Mouse (Mus musculus) cerebellum, postnatal 25 days (tissue): ENCODE results near the gene Hsd17b11.
"Not testable (repeated sequence)": the region's sequence is repeated elsewhere in the genome, so short reads cannot be mapped to it uniquely, and the experiment has no call there.

Experiments
- DNase-seq, 2 experiments: peaks; one replicate each; pipeline ENCODE4 v3.0.0; 2021; ENCODE audit warnings: mixed read lengths in 2 of 2

Gene Hsd17b11

DNA sequence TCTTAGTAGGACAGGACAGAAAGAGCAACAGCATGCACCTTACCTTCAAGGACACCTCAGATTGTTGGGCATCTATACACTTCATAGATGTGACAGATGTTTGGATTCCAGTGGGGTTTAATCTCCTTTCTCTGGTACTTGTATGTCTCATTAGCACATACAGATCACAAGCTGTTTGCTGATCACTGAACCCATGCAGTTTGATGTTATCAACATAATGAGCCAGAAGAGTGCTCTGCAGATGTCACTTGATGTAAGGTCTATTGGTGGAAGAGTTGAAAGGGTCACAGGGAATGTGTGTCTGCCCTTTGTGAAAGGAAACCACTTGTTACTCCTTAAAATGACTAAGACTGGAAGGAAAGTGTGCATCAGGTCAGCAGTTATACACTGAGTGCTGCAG is 13.3 kb upstream of the Hsd17b11 start:
- DNase-seq, result no peak

DNA sequence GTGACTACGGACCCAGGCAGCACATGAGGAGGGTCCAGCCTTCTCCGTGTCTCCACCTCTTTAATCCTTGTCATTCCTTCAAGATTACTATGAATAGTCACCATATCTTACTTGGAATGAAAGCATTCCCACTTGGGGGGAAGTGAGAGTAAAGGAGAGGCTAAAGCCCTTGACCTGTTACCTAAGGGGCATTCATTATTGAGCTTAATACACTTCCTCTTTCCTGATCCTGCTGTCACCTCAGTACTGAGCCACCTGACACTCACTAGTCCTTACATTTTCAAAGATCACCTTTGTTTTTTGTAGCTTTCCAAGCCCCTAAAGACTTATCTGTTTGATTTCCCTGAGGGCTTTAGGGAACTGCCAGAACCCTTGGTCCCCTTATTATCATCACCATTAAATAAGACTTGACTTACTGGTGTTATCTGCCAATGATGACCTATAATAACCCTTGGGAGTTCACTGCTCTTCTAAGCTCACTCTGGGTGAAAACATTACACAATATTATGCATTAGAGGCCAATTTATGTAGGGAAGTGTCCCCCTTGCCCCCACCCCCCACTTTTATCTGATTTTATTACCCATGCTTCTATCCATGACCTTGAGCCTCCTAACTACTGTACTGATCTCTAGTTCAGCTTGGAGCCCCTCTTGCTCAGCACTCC is 10.8 kb upstream of the Hsd17b11 start:
- no peak for DNase-seq

DNA sequence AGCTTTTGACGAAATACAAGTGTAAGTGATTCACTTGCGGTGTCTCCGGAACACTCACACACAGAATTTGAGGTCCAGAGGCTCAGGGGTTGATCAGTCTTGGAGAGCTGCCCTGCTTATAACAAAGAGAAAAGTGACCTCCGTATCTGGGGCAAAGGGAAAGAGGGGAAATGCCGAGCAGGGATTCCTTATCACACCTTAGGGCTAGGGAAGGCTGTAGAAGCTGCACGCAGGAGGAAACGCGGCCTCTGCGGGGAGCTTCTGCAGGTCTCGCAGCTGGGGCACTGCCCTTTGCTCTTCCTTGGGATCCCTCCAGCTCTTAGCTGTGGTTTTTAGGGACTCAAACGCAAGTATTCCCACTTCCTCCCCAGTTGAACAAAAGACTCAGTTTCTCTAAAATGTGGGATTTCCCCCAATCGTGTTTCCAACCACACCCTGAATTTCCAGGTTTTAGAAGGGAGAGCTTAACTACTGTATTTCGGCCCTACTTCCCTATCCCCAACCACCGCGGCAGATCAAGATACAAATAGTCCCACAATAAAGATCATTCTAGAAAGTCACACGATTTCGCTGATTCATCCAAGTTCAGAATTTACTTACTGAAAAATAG is 3.6 kb upstream of the Hsd17b11 start:
- no peak for DNase-seq

DNA sequence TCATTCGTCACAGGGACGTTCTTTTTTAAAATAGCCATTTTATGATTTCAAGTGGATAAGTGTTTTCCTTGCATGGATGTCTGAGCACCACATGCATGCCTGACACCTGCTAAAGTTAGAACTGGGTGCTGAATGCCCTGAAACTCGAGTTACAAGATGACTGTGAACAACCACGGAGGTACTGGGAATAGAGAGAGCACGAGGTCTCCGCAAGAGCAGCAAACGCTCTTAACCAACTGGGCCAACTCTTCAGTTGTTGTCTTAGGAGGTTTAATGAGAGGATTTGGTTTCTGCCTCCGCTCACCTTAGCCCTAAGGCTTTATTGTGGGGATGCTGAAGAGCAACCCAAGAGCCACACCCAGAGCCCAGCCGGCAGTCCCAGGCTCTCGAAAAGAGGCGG is 3.0 kb upstream of the Hsd17b11 start:
- DNase-seq, result no peak

GRCm38 (mm10) chr5:104024193-104024592 is 2.5 kb upstream of the Hsd17b11 start:
- not testable (repeated sequence) for DNase-seq

GRCm38 (mm10) chr5:104023289-104024020 is 1.7 kb upstream of the Hsd17b11 start:
- no peak for DNase-seq

DNA sequence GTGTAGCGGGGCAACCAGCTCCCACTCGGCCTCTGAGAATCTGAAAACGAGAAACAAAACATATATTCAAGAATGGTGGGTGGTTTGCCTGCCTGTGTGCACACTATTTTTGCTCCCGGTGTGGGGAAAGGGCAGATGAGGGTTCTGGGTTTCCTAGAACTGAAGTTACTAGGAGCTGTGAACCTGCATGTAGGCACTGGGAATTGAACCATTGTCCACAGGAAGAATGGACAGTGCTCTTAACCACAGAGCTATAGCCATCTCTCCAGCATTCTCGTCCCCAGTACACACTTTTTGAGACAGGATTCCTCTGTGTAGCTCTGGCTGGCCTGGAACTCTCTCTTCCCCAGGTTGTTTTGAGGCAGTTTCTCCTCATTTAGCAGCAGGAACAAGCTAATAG is 839 bp upstream of the Hsd17b11 start:
- no peak for DNase-seq

DNA sequence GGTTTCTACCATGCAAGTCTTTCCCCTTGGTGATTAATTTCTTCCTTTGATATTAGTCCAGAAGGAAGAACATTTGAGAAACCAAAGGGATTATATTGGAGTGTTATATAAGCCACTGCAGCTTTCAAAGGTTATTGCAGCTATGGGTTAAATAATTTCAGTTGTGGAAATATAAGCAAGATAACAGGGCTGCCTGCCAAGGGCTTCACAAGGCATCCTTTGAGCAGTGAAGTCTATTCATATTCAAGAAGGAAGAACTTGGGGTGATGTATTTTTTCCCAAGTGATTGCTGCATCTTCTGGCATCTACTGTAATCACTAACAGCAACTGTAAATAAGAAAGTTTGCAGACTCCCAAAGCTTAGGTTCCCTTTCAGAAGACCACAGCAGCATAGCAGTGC is 10.3 kb downstream of the Hsd17b11 start:
- no peak for DNase-seq

- DNase-seq, result no peak
Measured at GRCm38 (mm10) chr5:104010261-104010660, 11.5 kb downstream of the Hsd17b11 start.

DNA sequence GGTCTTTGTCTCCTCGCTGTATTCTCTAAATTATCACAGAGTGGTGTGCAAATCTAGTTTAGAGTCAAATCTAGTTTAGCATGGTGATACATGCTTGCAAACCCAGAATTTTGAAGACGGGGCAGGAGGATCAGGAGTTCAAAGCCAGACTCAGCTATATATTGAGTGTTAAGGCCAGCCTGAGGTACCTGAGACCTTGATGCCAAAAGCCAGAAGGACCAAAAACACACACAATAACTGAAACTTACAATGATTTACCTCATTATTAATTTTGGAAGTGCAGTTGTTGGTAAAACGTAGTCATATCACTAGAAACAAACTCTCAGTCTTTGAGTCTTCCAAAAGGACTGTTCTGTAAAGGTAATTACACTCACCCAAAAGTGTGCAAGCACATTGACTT is 12.3 kb downstream of the Hsd17b11 start:
- DNase-seq, result no peak

- DNase-seq, result no peak
Measured at GRCm38 (mm10) chr5:104007801-104008200, 13.9 kb downstream of the Hsd17b11 start.

- no peak for DNase-seq
Measured at GRCm38 (mm10) chr5:104006811-104007210, 14.9 kb downstream of the Hsd17b11 start.

- no peak for DNase-seq
Measured at GRCm38 (mm10) chr5:104003955-104004354, 17.8 kb downstream of the Hsd17b11 start.

- no peak for DNase-seq
Measured at GRCm38 (mm10) chr5:104003256-104003931, 18.3 kb downstream of the Hsd17b11 start.

DNA sequence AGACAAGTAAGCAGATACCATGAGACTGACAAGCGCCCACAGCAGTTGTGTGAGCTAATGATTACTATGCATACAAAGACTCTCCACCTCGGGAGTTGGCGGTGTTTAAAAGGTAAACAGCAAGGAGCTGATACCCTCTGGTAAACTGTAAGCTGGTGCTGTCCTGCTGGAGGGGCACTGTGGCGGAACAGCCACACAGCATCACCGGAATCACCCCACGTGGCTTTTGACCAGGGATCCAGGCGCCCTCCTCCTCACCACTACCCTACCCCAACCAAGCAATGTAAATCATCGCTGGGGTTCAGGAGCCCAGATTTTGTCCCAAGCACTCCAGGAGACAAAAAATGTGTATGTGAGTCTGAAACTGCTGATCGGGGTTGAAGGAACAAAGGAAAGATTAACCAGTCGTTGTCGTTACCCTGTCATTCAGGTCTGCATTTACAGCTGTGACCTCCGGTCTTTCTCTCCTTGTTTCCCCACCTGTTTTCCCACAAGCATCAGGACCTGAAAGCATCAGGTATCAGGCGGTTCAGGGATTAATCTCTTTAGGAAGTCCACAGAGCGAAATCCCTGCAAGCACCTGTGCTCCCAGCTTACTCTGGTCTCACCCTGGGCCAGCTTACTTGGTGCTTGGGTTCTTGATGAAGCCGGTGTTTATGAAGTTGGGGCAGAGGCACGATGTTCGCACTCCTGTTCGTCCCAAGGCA is 19.0 kb downstream of the Hsd17b11 start:
- no peak for DNase-seq

DNA sequence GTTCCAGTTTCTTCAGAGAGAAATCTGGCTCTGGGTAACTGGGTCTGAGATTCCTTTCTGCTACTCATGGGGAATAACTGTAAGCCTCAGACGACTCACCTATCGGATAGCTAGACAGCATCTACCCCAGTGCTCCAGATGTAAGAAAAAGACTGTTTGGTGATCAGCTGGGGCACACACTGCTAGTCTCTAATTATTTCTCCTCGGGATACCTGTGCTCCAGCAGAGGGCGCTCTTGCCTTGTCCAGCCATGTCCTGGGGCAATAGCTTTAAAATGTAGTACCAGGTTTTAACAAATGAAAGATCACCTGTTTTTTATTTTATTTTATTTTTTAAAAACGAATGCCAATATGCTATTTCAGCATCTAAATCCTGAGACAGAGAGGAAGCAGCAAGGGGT is 22.0 kb downstream of the Hsd17b11 start:
- peak; percentile 85 to 91 for DNase-seq

DNA sequence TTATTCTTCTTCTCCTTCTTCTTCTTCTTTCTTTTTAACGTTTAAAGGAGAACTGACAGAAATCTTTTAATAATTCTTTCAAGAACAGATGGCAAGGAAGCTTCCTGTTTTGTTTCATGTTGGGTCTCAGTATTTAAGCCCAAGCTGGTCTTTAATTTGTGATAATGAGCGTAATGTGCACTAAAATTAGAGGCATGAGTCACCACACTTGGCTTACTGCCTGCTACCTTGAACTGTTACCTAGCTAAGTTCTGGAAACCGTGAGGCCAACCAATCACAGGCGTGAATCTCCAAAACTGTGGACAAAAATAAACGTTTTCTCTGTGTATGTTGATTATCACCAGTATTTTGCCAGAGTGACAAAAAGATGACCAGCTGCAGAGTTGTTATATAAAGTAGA is 23.0 kb downstream of the Hsd17b11 start:
- peak; percentile 56 to 79 for DNase-seq

GRCm38 (mm10) chr5:103995181-103995580 is 26.5 kb downstream of the Hsd17b11 start:
- peak in 1 of 2 experiments; percentile 34 for DNase-seq

GRCm38 (mm10) chr5:103994669-103995068 is 27.1 kb downstream of the Hsd17b11 start:
- DNase-seq, result no peak

DNA sequence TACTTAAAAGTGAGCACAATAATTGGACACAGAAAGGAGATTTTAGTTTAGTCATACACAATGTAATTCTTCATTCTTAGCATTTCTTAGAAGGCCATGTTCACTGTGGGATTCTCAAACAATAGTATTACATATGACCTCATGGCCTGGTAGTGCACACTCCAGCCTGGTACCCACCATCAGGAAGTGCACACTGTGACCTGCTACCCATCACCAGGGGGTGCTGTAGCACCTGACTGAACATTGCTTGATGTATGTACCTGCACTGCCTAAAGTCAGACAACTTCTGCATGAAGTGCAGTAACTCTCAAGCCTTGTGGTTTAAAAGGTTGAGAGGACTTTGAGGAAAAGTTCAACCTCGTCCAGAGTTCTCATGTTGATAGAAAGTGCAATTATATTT is 28.1 kb downstream of the Hsd17b11 start:
- no peak for DNase-seq

- no peak for DNase-seq
Measured at GRCm38 (mm10) chr5:103992831-103993230, 28.9 kb downstream of the Hsd17b11 start.

DNA sequence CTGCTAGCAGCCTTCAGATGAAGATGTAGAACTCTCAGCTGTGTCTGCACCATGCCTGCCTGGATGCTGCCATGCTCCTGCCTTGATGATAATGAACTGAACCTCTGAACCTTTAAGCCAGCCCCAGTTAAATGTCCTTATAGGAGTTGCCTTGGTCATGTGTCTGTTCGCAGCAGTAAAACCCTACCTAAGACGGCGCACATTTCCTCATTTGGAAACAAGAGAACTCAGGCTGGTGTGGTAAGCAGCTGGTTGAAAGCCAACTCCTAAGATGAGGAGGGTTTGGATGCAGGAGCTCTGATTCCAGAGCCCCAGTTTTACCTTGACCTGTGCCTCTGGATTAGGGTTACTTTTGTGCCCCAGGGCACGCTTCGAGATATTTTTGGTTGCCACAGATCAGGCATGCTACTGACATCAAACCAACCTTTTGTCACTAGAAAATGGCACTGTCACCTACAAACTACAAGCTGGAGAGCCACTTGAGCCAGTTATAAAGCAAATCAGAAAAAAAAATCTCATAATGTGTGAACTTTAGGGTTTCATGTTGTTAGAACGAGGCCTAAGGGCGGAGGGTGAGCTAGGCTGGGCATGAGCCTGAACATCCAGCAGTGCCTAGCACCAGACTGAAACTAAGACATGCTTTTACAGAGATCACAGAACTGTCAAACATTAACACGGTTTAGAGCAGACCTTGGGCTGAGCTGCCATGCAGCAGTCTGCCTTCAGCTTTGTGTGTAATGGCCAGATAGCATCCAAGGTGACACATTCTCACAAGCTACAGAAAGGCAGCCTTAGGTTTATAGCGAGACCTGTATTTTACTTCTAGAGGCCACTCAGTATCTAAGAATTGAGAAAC is 40.8 kb downstream of the Hsd17b11 start:
- DNase-seq, result no peak
